Mouse (Mus musculus) heart, embryonic 11.5 days (tissue): ENCODE data around the gene Cobll1. TPM values are rescaled to one million over a fixed set of nuclear protein-coding genes. Genes with fewer than 3 reads are reported as not detected.

Experiments
- ATAC-seq: fragments of 200-750 bp; cut with Nextera tagmentation; replicated peaks from 2 replicates; pipeline ENCODE4 v1.8.0; 2017; ENCODE audit warnings: moderate library complexity; ENCODE audit not compliant: insufficient number of reproducible peaks, low FRiP score, low TSS enrichment
- H3K27ac ChIP-seq: fragments of 300-500 bp; sonication (generic); 2 replicates; pipeline ENCODE4 v1.5.1; 2014; ENCODE audit warnings: mild to moderate bottlenecking, low read depth, low read length
- H3K27me3 ChIP-seq: fragments of 300-500 bp; sonication (generic); 2 replicates; pipeline ENCODE4 v1.6.1; 2014; ENCODE audit warnings: mild to moderate bottlenecking, low read length, mixed read lengths; ENCODE audit not compliant: control insufficient read depth, insufficient read depth
- H3K36me3 ChIP-seq: fragments of 300-500 bp; sonication (generic); 2 replicates; pipeline ENCODE4 v1.6.1; 2014; ENCODE audit warnings: mild to moderate bottlenecking, low read length, moderate library complexity, mixed read lengths; ENCODE audit not compliant: control insufficient read depth, insufficient read depth
- H3K4me1 ChIP-seq: fragments of 300-500 bp; sonication (generic); 2 replicates; pipeline ENCODE4 v1.6.1; 2014; ENCODE audit warnings: low read length; ENCODE audit not compliant: control insufficient read depth, insufficient read depth
- H3K4me2 ChIP-seq: fragments of 300-500 bp; sonication (generic); 2 replicates; pipeline ENCODE4 v1.6.1; 2014; ENCODE audit warnings: mild to moderate bottlenecking, moderate library complexity
- H3K4me3 ChIP-seq: fragments of 300-500 bp; sonication (generic); 2 replicates; pipeline ENCODE4 v1.5.1; 2014; ENCODE audit warnings: low read depth, low read length
- H3K9ac ChIP-seq: fragments of 300-500 bp; sonication (generic); 2 replicates; pipeline ENCODE4 v1.6.1; 2014; ENCODE audit warnings: mild to moderate bottlenecking, low read depth, low read length, moderate library complexity
- H3K9me3 ChIP-seq: fragments of 300-500 bp; sonication (generic); replicated peaks from 2 replicates; pipeline ENCODE4 v1.6.1; 2016; ENCODE audit warnings: low read length; ENCODE audit not compliant: control insufficient read depth
- WGBS: fragments of 180-500 bp; shearing (Covaris S2); extraction: QIAGEN DNeasy Blood & Tissue Kit; methylation state at CpG from one replicate; pipeline ENCODE4 v1.1.7; 2014; ENCODE audit not compliant: insufficient replicate concordance; 5-methylcytosine and 5-hydroxymethylcytosine counted together
- polyA plus RNA-seq: library from polyadenylated mRNA; unstranded; fragments of >200 nt; fragmentation: Nextera tagmentation; extraction: Ambion mirVana; gene quantifications from 2 replicates; pipeline ENCODE4 v1.2.1, GENCODE M21; 2014

Cobll1 gene
- polyA plus RNA-seq, 1 experiment from 2014 or later: 9.9 TPM

DNA sequence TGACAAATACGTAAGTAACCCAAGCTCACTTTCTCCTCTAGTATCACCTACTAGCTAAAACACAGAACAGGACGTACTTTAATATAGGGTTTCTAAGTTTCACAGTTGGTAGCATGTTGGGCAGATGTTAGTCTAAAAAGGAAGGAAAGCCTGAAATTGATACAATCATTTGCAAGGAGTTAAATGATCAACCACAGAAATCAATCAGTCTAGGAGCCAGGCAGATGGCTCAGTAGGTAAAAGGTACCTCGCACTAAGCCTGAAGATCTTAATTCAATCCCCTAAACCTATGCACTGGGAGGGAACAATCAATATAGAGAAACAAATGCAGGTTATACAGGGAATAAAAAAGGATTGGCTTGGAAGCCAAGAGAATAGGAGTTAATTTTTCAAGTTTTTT, 52.0 kb downstream of the Cobll1 start:
- WGBS: 89% methylated on average over 3 of the region's 3 CpGs
- Histone ChIP-seq H3K36me3 (no peaks in the 10 kb centered on the region), H3K9ac (no peak overlapping the region), H3K4me3 (no peak overlapping the region), H3K4me1 (peaks cover 22% of the 10 kb centered on the region), H3K9me3 (no peaks in the 10 kb centered on the region), H3K27me3 (no peaks in the 10 kb centered on the region), H3K27ac (no peak overlapping the region), H3K4me2 (no peak overlapping the region)
- no peak for ATAC-seq

DNA sequence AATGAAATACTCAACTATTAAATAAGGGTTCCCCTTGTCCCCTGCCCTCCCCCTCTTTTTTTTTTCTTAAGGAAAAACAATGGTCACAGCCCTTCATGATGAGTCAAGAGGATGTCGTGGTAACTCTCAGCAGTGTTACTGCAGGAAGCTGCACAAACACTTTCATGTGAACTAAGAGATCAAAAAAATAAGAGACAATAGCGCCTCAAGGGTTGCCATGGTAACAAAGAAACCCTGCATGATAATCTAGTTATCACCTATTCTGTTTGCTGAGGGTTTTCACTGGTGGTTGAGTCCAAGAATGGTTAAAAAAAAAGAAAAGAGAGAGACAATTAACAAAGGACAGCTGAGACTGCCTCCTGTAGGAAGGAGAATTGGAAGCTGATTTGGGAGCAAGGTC, 56.5 kb downstream of the Cobll1 start:
- Histone ChIP-seq H3K4me3 (no peak overlapping the region), H3K9ac (no peak overlapping the region), H3K27ac (no peak overlapping the region), H3K9me3 (no peaks in the 10 kb centered on the region), H3K27me3 (no peaks in the 10 kb centered on the region), H3K4me1 (peaks cover 13% of the 10 kb centered on the region), H3K4me2 (no peak overlapping the region), H3K36me3 (no peaks in the 10 kb centered on the region)
- ATAC-seq: no peak
- WGBS: 42% methylated on average over 2 of the region's 2 CpGs

DNA sequence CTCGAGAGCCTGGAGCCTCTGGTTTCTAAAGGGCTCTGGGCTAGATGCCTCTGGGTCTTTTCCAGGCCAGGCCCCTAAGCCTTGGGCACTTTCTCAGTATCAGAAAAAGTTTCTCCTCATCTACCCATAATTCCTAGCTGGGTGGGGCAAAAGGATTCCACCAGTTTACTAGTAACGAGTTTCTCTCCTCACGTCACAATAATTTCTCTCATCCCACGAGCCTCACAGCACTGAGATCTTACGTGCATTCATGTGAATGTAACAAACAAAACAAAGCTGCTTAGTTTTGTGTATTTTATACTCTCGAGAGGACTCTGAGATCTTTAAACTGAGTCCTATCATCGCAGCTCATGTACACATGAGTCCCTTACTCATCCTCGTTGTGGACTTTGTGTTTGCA, 57.5 kb downstream of the Cobll1 start:
- Histone ChIP-seq H3K4me2 (peak overlapping the region; percentile 51; the same call in 1 of the 2 replicates), H3K4me1 (peaks cover 11% of the 10 kb centered on the region), H3K4me3 (no peak overlapping the region), H3K27ac (peak overlapping the region; percentile 59; the same call in 1 of the 2 replicates), H3K9ac (peak overlapping the region; percentile 22; the same call in 1 of the 2 replicates), H3K27me3 (no peaks in the 10 kb centered on the region), H3K9me3 (no peaks in the 10 kb centered on the region), H3K36me3 (no peaks in the 10 kb centered on the region)
- no peak for ATAC-seq
- 78% methylated on average over 8 of the region's 8 CpGs for WGBS

GRCm38 (mm10) chr2:65181066-65181716, 58.0 kb downstream of the Cobll1 start:
- peak overlapping the region; percentile 59 for H3K27ac ChIP-seq
- no peaks in the 10 kb centered on the region for H3K9me3 ChIP-seq
- H3K4me2 ChIP-seq: peak overlapping the region; percentile 51
- H3K9ac ChIP-seq: peak overlapping the region; percentile 49; the same call in 1 of the 2 replicates
- H3K36me3 ChIP-seq: no peaks in the 10 kb centered on the region
- H3K4me1 ChIP-seq: peaks cover 11% of the 10 kb centered on the region
- peak; percentile 55 for ATAC-seq
- peak overlapping the region; percentile 28; the same call in 1 of the 2 replicates for H3K4me3 ChIP-seq
- 25% methylated on average over 9 of the region's 9 CpGs for WGBS
- H3K27me3 ChIP-seq: no peaks in the 10 kb centered on the region

- 57% methylated on average over 5 of the region's 5 CpGs for WGBS
- H3K9me3 ChIP-seq: no peaks in the 10 kb centered on the region
- no peak overlapping the region for H3K4me3 ChIP-seq
- no peaks in the 10 kb centered on the region for H3K36me3 ChIP-seq
- no peaks in the 10 kb centered on the region for H3K27me3 ChIP-seq
- ATAC-seq: no peak
- H3K27ac ChIP-seq: no peak overlapping the region
- H3K9ac ChIP-seq: no peak overlapping the region
- H3K4me1 ChIP-seq: peaks cover 11% of the 10 kb centered on the region
- H3K4me2 ChIP-seq: no peak overlapping the region
These were observed 63.6 kb downstream of the Cobll1 start for GRCm38 (mm10) chr2:65175645-65176044.

- ATAC-seq: no peak
- WGBS: 86% methylated on average over 6 of the region's 6 CpGs
These were observed 67.1 kb downstream of the Cobll1 start for GRCm38 (mm10) chr2:65172071-65172470.

GRCm38 (mm10) chr2:65171516-65171915, 67.7 kb downstream of the Cobll1 start:
- H3K27ac ChIP-seq: no peak overlapping the region
- H3K9ac ChIP-seq: no peak overlapping the region
- no peak overlapping the region for H3K4me3 ChIP-seq
- H3K36me3 ChIP-seq: no peaks in the 10 kb centered on the region
- H3K4me2 ChIP-seq: no peak overlapping the region
- no peaks in the 10 kb centered on the region for H3K9me3 ChIP-seq
- no peaks in the 10 kb centered on the region for H3K27me3 ChIP-seq
- WGBS: 56% methylated on average over 1 of the region's 1 CpGs
- peaks cover 11% of the 10 kb centered on the region for H3K4me1 ChIP-seq
- ATAC-seq: no peak

More at GRCm38 (mm10) chr2:65172071-65172470, 67.1 kb downstream of the Cobll1 start:
- H3K27me3 ChIP-seq: no peaks in the 10 kb centered on the region
- no peaks in the 10 kb centered on the region for H3K36me3 ChIP-seq
- no peak overlapping the region for H3K9ac ChIP-seq
- no peaks in the 10 kb centered on the region for H3K9me3 ChIP-seq
- H3K4me3 ChIP-seq: no peak overlapping the region
- peaks cover 11% of the 10 kb centered on the region for H3K4me1 ChIP-seq
- H3K27ac ChIP-seq: no peak overlapping the region
- H3K4me2 ChIP-seq: no peak overlapping the region

- Histone ChIP-seq H3K27ac (no peak overlapping the region), H3K4me3 (no peak overlapping the region), H3K4me2 (no peak overlapping the region), H3K9me3 (no peaks in the 10 kb centered on the region), H3K27me3 (no peaks in the 10 kb centered on the region), H3K36me3 (no peaks in the 10 kb centered on the region), H3K9ac (no peak overlapping the region), H3K4me1 (peaks cover 11% of the 10 kb centered on the region)
- ATAC-seq: no peak
- WGBS: 86% methylated on average over 18 of the region's 18 CpGs
These were observed 68.3 kb downstream of the Cobll1 start for GRCm38 (mm10) chr2:65170693-65171456.
